Mouse (Mus musculus) megakaryocyte, embryonic 14.5 days (primary cell): ENCODE data around the gene Bgn. TPM values are rescaled to one million over a fixed set of nuclear protein-coding genes. Genes with fewer than 3 reads are reported as not detected.
"Not testable (repeated sequence)": the region's sequence is repeated elsewhere in the genome, so short reads cannot be mapped to it uniquely, and the experiment has no call there.

Source experiments
- H3K27me3 ChIP-seq: replicated peaks from 2 replicates; pipeline ENCODE3; 2012; ENCODE audit warnings: inconsistent platforms
- H3K36me3 ChIP-seq: replicated peaks from 2 replicates; pipeline ENCODE3; 2012; ENCODE audit warnings: low read length, inconsistent platforms, mixed read lengths
- H3K4me1 ChIP-seq: 2 replicates; pipeline ENCODE4 v1.6.1; 2012; ENCODE audit warnings: inconsistent platforms
- H3K4me3 ChIP-seq: replicated peaks from 2 replicates; pipeline ENCODE3; 2012; ENCODE audit warnings: moderate library complexity, mild to moderate bottlenecking, inconsistent platforms
- H3K9me3 ChIP-seq: 2 replicates; pipeline ENCODE4 v1.6.1; 2012; ENCODE audit warnings: inconsistent platforms
- FLI1 ChIP-seq: IDR thresholded peaks from 2 replicates; pipeline ENCODE4 v1.6.1; 2012; ENCODE audit warnings: low read length, inconsistent platforms, mixed read lengths
- GATA1 ChIP-seq: IDR thresholded peaks from 3 replicates; pipeline ENCODE4 v1.6.1; 2012; ENCODE audit warnings: mixed read lengths, low read length, inconsistent platforms, borderline replicate concordance
- polyA plus RNA-seq: library from polyadenylated mRNA; stranded (reverse); fragments of >175 nt; gene quantifications from 2 replicates; pipeline ENCODE4 v1.2.3, GENCODE M21; 2012; ENCODE audit warnings: low replicate concordance; ENCODE audit not compliant: insufficient read depth

Gene Bgn
- polyA plus RNA-seq, 1 experiment = not detected

GRCm38 (mm10) chrX:73484076-73484475, 674 bp downstream of the Bgn start:
- H3K4me3 ChIP-seq = no peak overlapping the region
- peaks cover 18% of the 10 kb centered on the region; the same call in 1 of the 2 replicates for H3K4me1 ChIP-seq
- peaks cover 88% of the 10 kb centered on the region for H3K27me3 ChIP-seq
- H3K9me3 ChIP-seq = no peaks in the 10 kb centered on the region
- TF ChIP-seq GATA1 (no peak), FLI1 (no peak)
- H3K36me3 ChIP-seq = no peaks in the 10 kb centered on the region

DNA sequence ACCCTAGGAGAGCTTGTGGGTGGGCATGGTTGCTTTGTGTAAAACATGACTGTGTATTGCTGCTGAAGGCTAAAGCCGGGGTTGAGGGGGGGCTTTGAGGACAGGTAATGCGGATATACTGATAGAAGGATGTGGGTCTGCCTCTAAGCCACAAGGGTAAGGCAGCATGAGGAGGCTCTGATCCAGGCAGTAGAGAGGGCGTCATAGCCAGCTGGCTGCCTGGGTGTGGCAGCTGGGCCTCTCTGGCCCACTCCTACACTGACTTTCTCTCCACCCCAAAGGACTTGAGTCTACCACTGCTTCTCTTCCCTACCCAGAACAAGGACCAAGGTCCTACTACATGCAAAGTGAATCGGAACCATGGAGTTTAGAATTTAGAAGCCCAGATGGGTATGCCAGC, 1.5 kb downstream of the Bgn start:
- Histone ChIP-seq H3K4me1 (peaks cover 17% of the 10 kb centered on the region; the same call in 1 of the 2 replicates), H3K27me3 (peaks cover 91% of the 10 kb centered on the region), H3K9me3 (no peaks in the 10 kb centered on the region), H3K36me3 (no peaks in the 10 kb centered on the region), H3K4me3 (no peak overlapping the region)
- no peak for TF ChIP-seq FLI1
- no peak for TF ChIP-seq GATA1

DNA sequence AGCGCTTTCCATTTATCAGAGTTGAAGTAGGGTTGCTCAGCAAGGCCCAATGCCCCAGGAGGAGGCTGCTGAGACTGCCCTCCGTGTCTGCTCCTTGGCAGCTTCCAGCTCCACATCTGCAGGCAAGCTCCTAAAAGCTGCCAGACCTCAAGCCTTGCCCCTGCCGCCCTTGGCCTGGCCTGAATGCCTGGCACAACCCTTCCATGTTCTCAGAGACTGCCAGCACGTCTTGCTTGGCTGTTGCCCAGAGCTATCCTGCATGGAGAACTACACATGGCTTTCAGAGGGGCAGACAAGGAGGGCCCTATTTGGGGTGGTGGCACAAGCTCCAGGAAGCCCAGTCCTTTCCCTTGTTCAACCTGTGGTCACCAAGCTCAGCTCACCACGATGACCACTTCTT, 3.5 kb downstream of the Bgn start:
- no peaks in the 10 kb centered on the region for H3K36me3 ChIP-seq
- TF ChIP-seq FLI1 (no peak), GATA1 (no peak)
- no peaks in the 10 kb centered on the region for H3K9me3 ChIP-seq
- H3K4me3 ChIP-seq = no peak overlapping the region
- peaks cover 91% of the 10 kb centered on the region for H3K27me3 ChIP-seq
- H3K4me1 ChIP-seq = peaks cover 10% of the 10 kb centered on the region; the same call in 1 of the 2 replicates

GRCm38 (mm10) chrX:73490186-73490585, 6.8 kb downstream of the Bgn start:
- Histone ChIP-seq H3K36me3 (no peaks in the 10 kb centered on the region), H3K27me3 (peaks cover 84% of the 10 kb centered on the region), H3K4me3 (no peak overlapping the region), H3K9me3 (no peaks in the 10 kb centered on the region), H3K4me1 (peaks cover 4% of the 10 kb centered on the region; the same call in 1 of the 2 replicates)
- TF ChIP-seq GATA1 (no peak), FLI1 (no peak)

DNA sequence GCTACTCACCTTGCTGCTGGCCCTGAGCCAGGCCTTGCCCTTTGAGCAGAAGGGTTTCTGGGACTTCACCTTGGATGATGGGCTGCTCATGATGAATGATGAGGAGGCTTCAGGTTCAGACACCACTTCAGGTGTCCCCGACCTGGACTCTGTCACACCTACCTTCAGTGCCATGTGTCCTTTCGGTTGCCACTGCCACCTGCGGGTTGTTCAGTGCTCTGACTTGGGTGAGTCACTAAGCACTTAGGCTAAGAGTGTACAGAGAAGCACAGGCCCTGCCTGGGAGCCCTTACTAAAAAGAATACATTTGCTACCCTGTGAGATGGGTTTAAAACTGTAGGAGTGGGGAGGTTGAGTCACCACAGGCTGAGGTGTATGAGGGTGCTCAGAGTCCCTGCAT, 7.4 kb downstream of the Bgn start:
- TF ChIP-seq GATA1 (no peak), FLI1 (no peak)
- H3K4me1 ChIP-seq = peaks cover 4% of the 10 kb centered on the region; the same call in 1 of the 2 replicates
- no peaks in the 10 kb centered on the region for H3K36me3 ChIP-seq
- no peaks in the 10 kb centered on the region for H3K9me3 ChIP-seq
- no peak overlapping the region for H3K4me3 ChIP-seq
- peaks cover 83% of the 10 kb centered on the region for H3K27me3 ChIP-seq

- not testable (repeated sequence) for H3K36me3 ChIP-seq, H3K4me1 ChIP-seq, H3K9me3 ChIP-seq, H3K4me3 ChIP-seq
- peaks cover 78% of the 10 kb centered on the region for H3K27me3 ChIP-seq
These were observed 10.2 kb downstream of the Bgn start for GRCm38 (mm10) chrX:73493567-73493966.

DNA sequence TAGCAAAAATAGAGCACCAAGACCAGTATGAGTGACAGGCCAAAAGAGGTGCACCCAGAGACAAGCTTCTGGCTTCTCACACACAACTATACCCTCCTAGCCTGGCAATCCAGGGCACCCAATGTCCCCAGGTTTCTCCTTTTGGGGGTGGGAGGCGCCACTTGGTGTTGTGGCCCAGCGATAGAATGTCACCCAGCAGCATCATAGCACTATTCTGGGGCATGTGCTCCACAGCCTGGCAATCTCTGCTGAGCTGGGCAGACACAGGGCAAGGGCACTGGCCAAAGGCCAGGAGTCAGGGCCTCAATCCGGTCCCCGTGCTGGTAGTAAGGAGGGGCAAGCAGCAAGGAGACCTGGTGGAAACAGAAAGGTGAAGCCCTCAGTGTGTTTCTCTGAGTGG, 13.3 kb downstream of the Bgn start:
- TF ChIP-seq FLI1 = no peak
- TF ChIP-seq GATA1 = no peak
- no peak overlapping the region for H3K4me3 ChIP-seq
- no peaks in the 10 kb centered on the region for H3K9me3 ChIP-seq
- peaks cover 80% of the 10 kb centered on the region for H3K27me3 ChIP-seq
- no peaks in the 10 kb centered on the region for H3K36me3 ChIP-seq
- no peaks in the 10 kb centered on the region for H3K4me1 ChIP-seq

DNA sequence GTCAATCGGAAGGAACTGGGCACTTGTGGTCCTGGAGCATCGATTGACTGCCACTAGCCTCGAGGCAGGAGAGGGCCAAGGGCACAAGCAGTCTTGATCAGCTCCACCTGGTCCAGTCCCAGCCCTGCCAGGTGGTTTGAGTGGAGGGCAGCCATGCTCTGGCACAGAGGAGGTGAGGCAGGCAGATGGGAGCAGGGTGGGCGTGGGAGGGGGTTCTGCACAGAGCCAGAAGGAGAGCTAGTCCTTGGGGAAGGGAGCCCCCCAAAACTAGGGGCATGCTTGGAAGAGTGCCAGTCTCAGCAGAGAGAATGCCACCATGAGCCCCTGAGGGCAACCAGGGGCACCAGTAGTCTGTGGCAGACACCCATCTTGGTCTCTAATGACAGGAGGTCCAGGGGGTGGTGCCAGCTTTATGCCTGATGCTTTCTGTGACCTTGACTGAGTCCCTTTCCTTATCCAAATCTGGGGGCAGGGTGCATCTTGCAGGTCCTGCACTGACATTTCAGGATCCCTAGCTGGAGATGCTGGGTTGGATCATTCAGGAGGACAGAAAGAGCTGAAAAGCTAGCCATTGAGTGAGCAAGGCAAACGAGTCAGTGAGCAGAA, 21.8 kb downstream of the Bgn start:
- H3K9me3 ChIP-seq = peaks cover 15% of the 10 kb centered on the region; the same call in 1 of the 2 replicates
- H3K4me1 ChIP-seq = peaks cover 6% of the 10 kb centered on the region; the same call in 1 of the 2 replicates
- H3K27me3 ChIP-seq = peaks cover 78% of the 10 kb centered on the region
- no peaks in the 10 kb centered on the region for H3K36me3 ChIP-seq
- H3K4me3 ChIP-seq = no peak overlapping the region
- TF ChIP-seq FLI1 (no peak), GATA1 (no peak)

DNA sequence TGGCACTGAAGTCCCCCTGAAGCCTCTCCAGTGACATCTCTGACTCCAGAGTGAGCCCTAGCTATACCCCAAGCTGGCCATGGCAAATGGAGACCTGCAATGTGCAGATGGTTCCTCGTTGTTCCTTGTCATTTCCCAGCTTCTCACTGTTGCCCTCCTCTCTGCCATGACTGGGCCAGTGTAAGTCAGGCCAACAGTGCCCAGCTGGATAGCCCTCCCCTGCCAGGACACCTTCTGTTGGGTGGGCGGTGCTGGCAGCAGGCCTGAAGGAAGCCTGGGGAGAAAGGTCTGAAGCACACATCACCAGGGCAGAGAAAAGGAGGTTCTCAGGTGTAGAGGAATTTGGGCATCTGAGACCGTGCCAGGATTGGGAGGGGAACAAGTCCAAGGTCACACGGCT, 23.2 kb downstream of the Bgn start:
- H3K9me3 ChIP-seq = peaks cover 15% of the 10 kb centered on the region; the same call in 1 of the 2 replicates
- peaks cover 77% of the 10 kb centered on the region for H3K27me3 ChIP-seq
- H3K4me1 ChIP-seq = peaks cover 6% of the 10 kb centered on the region; the same call in 1 of the 2 replicates
- H3K36me3 ChIP-seq = no peaks in the 10 kb centered on the region
- H3K4me3 ChIP-seq = no peak overlapping the region
- TF ChIP-seq GATA1 = no peak
- no peak for TF ChIP-seq FLI1

DNA sequence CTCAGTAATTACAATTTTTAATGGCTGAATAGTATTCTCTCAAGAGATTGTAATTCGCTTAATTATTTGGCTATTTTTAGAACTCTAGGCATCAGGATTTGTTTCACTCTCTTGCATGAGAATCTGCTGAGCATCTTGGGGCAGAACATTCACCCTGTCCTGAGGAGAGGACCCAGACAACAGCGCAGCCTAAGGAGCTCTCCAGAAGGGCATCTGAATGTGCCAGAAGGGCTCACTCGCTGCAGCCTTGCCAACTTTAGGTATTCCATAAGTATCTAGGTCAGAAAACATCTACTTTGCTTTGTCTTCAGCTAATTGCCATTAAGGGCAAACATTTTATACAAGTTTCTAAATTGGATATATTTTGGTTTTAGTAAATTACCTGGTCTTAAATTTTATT, 25.8 kb downstream of the Bgn start:
- H3K4me1 ChIP-seq = no peaks in the 10 kb centered on the region
- H3K4me3 ChIP-seq = no peak overlapping the region
- H3K36me3 ChIP-seq = no peaks in the 10 kb centered on the region

DNA sequence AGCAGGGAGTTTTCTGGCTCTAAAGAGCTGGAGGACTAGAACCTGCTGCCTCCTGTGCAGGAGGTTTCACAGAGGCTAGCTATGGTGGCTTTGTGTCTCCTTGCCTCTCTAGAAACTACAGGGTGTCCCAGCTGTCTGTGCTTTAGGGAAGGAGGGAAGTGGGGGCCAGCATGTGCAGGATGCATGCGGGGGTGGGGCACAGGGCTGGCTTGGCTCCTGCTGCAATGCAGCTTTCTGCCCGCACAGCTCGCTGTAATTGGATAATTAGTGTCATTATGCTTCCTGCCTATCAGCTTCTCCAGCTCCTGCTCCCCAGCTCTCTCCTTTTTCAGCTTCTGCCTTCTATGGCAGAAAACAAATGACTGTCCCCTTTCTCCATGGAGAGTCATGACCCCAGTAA, 29.5 kb downstream of the Bgn start:
- TF ChIP-seq GATA1 (no peak), FLI1 (no peak)
- H3K4me3 ChIP-seq = no peak overlapping the region
- H3K27me3 ChIP-seq = peaks cover 71% of the 10 kb centered on the region
- H3K9me3 ChIP-seq = no peaks in the 10 kb centered on the region
- no peaks in the 10 kb centered on the region for H3K4me1 ChIP-seq
- no peaks in the 10 kb centered on the region for H3K36me3 ChIP-seq

More for the DNA sequence above, 25.8 kb downstream of the Bgn start:
- Histone ChIP-seq H3K9me3 (peaks cover 13% of the 10 kb centered on the region; the same call in 1 of the 2 replicates), H3K27me3 (peaks cover 75% of the 10 kb centered on the region)
- TF ChIP-seq GATA1 (no peak), FLI1 (no peak)
